Mouse (Mus musculus) large intestine, adult 2 months (tissue): ENCODE measurements around the gene Ak2. TPM values are rescaled to one million over a fixed set of nuclear protein-coding genes. Genes with fewer than 3 reads are reported as not detected.

Experiments
- DNase-seq: peaks from one replicate; pipeline ENCODE4 v3.0.0-alpha.2; 2012; ENCODE audit warnings: low read depth, low spot score
- WGBS: fragments of 180-500 bp; shearing (Covaris S2); methylation state at CpG from one replicate; pipeline ENCODE4 v1.1.7; 2018; 5-methylcytosine and 5-hydroxymethylcytosine counted together
- polyA plus RNA-seq: library from polyadenylated mRNA; depleted of rRNA; stranded (reverse); fragments of >200 nt; gene quantifications from 2 replicates; pipeline ENCODE4 v1.2.3, GENCODE M21; 2012; rRNA removed

Ak2 gene
- polyA plus RNA-seq = 141 and 161 TPM in 2 replicates

GRCm38 (mm10) chr4:128991500-128992008, at the start of gene Ak2:
Gene Ak2, plus strand, starts transcription at chr4:128991958.
- WGBS = 46% methylated on average over 9 of the region's 9 CpGs
- no peak for DNase-seq

- 55% methylated on average over 3 of the region's 3 CpGs for WGBS
- DNase-seq = no peak
Observed at GRCm38 (mm10) chr4:128942346-128942745, 49.4 kb upstream of the Ak2 start.

GRCm38 (mm10) chr4:128946736-128947135, 45.0 kb upstream of the Ak2 start:
- WGBS = 83% methylated on average over 9 of the region's 9 CpGs
- DNase-seq = no peak

- no peak for DNase-seq
- WGBS = 12% methylated on average over 18 of the region's 18 CpGs
Observed at GRCm38 (mm10) chr4:128947326-128947933, 44.3 kb upstream of the Ak2 start.

- 32% methylated on average over 6 of the region's 6 CpGs for WGBS
- DNase-seq = no peak
Observed at GRCm38 (mm10) chr4:128948137-128948674, 43.6 kb upstream of the Ak2 start.

GRCm38 (mm10) chr4:128949470-128950005, 42.2 kb upstream of the Ak2 start:
- peak; percentile 63 for DNase-seq
- 26% methylated on average over 15 of the region's 15 CpGs for WGBS

GRCm38 (mm10) chr4:128950461-128950860, 41.3 kb upstream of the Ak2 start:
- WGBS = 66% methylated on average over 5 of the region's 5 CpGs
- no peak for DNase-seq

- DNase-seq = no peak
- WGBS = 83% methylated on average over 5 of the region's 5 CpGs
Observed at GRCm38 (mm10) chr4:128953851-128954250, 37.9 kb upstream of the Ak2 start.

- DNase-seq = no peak
- WGBS = 16% methylated on average over 11 of the region's 11 CpGs
Observed at GRCm38 (mm10) chr4:128957155-128957911, 34.4 kb upstream of the Ak2 start.

- no peak for DNase-seq
Observed at GRCm38 (mm10) chr4:128958156-128958555, 33.6 kb upstream of the Ak2 start.

GRCm38 (mm10) chr4:128958849-128959248, 32.9 kb upstream of the Ak2 start:
- 69% methylated on average over 8 of the region's 8 CpGs for WGBS
- no peak for DNase-seq

More at GRCm38 (mm10) chr4:128958156-128958555, 33.6 kb upstream of the Ak2 start:
- 83% methylated on average over 11 of the region's 11 CpGs for WGBS

GRCm38 (mm10) chr4:128959676-128960075, 32.1 kb upstream of the Ak2 start:
- WGBS = 78% methylated on average over 17 of the region's 17 CpGs
- no peak for DNase-seq

- no peak for DNase-seq
- 27% methylated on average over 16 of the region's 16 CpGs for WGBS
Observed at GRCm38 (mm10) chr4:128961301-128962028, 30.3 kb upstream of the Ak2 start.

- WGBS = under 1% methylated on average over 72 of the region's 72 CpGs
- no peak for DNase-seq
Observed at GRCm38 (mm10) chr4:128962029-128962925, 29.5 kb upstream of the Ak2 start, which contains the start of gene Azin2. Gene Azin2, minus strand, starts transcription at chr4:128962442.

GRCm38 (mm10) chr4:128962926-128963290, 28.9 kb upstream of the Ak2 start:
- WGBS = 10% methylated on average over 9 of the region's 9 CpGs
- no peak for DNase-seq

- DNase-seq = no peak
- WGBS = 53% methylated on average over 7 of the region's 7 CpGs
Observed at GRCm38 (mm10) chr4:128966751-128967150, 25.0 kb upstream of the Ak2 start.

GRCm38 (mm10) chr4:128969081-128969480, 22.7 kb upstream of the Ak2 start:
- 37% methylated on average over 5 of the region's 5 CpGs for WGBS
- DNase-seq = no peak

GRCm38 (mm10) chr4:128969607-128970416, 21.9 kb upstream of the Ak2 start:
- 76% methylated on average over 18 of the region's 18 CpGs for WGBS
- DNase-seq = no peak
